Mouse (Mus musculus): ENCODE measurements around the gene Csnka2ip. TPM values are rescaled to one million over a fixed set of nuclear protein-coding genes. Genes with fewer than 3 reads are reported as not detected.

Gene Csnka2ip
- polyA plus RNA-seq (2015; fragmentation: Nextera tagmentation; extraction: Ambion mirVana), result not detected in 2 replicates

GRCm38 (mm10) chr16:64602308-64602707, at the start of gene Csnka2ip:
Gene Csnka2ip, minus strand, starts transcription at chr16:64602408.
- no peak for ATAC-seq (replicated peaks)
- H3K27me3 ChIP-seq (replicated peaks), result no peaks in the 10 kb centered on the region
- no peak within 1 kb of the TSS for H3K27ac ChIP-seq
- H3K4me2 ChIP-seq, result no peak within 1 kb of the TSS
- no peaks in the 10 kb centered on the region for H3K9me3 ChIP-seq
- 98% methylated on average over 1 of the region's 1 CpGs for WGBS
- H3K36me3 ChIP-seq (replicated peaks), result no peaks in the 10 kb centered on the region
- H3K9ac ChIP-seq, result no peak within 1 kb of the TSS
- H3K4me3 ChIP-seq, result no peak within 1 kb of the TSS
- no peaks in the 10 kb centered on the region for H3K4me1 ChIP-seq

DNA sequence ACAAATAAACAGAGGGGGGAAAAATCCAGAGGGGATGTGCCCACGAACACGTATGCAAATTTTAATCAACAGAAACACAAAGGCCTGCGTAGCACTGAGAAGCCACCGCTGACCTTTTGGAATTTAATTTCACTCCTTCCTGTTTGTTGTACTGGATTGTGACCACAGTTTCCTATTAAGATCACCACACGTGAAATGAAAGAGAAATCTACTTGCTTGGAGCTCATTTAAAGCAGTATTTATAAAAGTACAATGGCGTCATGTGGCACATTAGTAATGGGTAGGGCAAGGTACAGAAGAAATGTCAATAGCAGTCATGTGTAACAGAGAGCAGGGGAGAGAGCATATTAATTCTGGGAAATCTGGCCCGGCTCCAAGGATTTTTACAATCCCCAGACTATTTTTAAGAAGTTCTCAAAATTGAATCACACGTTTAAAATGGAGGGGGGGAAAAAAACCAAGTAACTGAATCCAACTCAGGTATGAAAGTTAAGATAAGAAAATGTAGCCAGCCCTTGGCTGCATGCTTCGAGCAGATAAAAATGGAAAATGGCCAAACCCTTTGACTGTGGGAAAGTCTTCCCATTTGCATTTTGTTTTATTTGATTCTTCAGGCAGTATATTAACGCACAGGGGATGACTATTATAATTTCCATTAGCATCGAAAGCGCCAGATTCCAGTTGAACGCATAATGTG, 47.5 kb upstream of the Csnka2ip start:
- Histone ChIP-seq H3K4me1 (0 out of 2 replicates have a peak, but pooled peaks cover 4% of the 10 kb centered on the region), H3K4me2 (no peak overlapping the region), H3K27ac (no peak overlapping the region), H3K9me3 (no peaks in the 10 kb centered on the region), H3K27me3 (replicated peaks) (no peaks in the 10 kb centered on the region), H3K9ac (no peak overlapping the region), H3K36me3 (replicated peaks) (no peaks in the 10 kb centered on the region), H3K4me3 (no peak overlapping the region)
- 23% methylated on average over 13 of the region's 13 CpGs for WGBS
- ATAC-seq (replicated peaks), result peak; percentile 85

- H3K4me2 ChIP-seq, result no peak overlapping the region
- no peaks in the 10 kb centered on the region for H3K36me3 ChIP-seq (replicated peaks)
- ATAC-seq (replicated peaks), result no peak
- no peaks in the 10 kb centered on the region for H3K27me3 ChIP-seq (replicated peaks)
- H3K4me1 ChIP-seq, result 0 out of 2 replicates have a peak, but pooled peaks cover 4% of the 10 kb centered on the region
- no peak overlapping the region for H3K27ac ChIP-seq
- whole genome bisulfite sequencing, result 93% methylated on average over 2 of the region's 2 CpGs
- no peak overlapping the region for H3K9ac ChIP-seq
- H3K4me3 ChIP-seq, result no peak overlapping the region
- H3K9me3 ChIP-seq, result no peaks in the 10 kb centered on the region
These were observed 45.6 kb upstream of the Csnka2ip start for GRCm38 (mm10) chr16:64647771-64648170.

GRCm38 (mm10) chr16:64635110-64635509, 32.9 kb upstream of the Csnka2ip start:
- Histone ChIP-seq H3K27ac (no peak overlapping the region), H3K27me3 (replicated peaks) (no peaks in the 10 kb centered on the region), H3K4me2 (no peak overlapping the region), H3K9ac (no peak overlapping the region), H3K4me3 (no peak overlapping the region), H3K4me1 (no peaks in the 10 kb centered on the region), H3K36me3 (replicated peaks) (no peaks in the 10 kb centered on the region), H3K9me3 (no peaks in the 10 kb centered on the region)
- WGBS, result 81% methylated on average over 1 of the region's 1 CpGs
- ATAC-seq (replicated peaks), result no peak

DNA sequence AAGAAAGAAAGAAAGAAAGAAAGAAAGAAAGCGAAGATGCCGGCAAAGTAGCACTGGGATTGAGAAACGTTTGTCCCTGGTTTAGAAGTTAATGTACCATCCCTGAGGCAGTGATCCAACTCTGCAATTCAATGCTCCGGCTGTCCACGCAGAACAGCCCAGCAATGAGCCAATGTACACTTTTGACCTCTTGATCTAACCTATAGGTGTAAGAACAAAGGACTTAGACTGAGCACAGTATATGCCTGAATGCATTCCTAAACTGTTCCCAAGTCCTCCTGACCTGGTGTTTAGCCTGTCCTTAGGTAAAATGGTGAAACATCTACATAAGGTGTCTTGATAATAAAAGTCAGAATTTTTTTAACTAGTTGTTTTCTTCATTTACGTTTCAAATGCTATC, 17.9 kb upstream of the Csnka2ip start:
- H3K27me3 ChIP-seq (replicated peaks), result no peaks in the 10 kb centered on the region
- no peak for ATAC-seq (replicated peaks)

DNA sequence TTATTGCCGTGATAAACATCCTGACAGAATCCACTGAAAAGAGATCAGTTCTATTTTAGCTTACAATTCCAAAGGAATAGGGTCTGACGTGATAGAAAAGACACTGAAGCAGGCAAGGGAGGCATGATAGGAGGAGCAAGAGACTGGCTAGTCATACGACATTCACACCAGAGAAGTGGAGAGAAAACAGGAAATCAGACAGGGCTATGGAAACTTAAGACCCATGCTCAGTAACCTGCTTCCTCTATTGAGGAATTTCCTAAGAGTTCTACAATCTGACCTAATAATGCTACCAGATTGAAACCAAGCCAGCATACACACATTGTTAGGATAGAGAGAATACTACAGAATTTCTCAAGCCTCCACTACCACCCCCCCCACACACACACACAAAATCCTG, 12.4 kb upstream of the Csnka2ip start:
- no peak overlapping the region for H3K4me3 ChIP-seq
- H3K9me3 ChIP-seq, result no peaks in the 10 kb centered on the region
- no peaks in the 10 kb centered on the region for H3K27me3 ChIP-seq (replicated peaks)
- no peak overlapping the region for H3K27ac ChIP-seq
- no peaks in the 10 kb centered on the region for H3K4me1 ChIP-seq
- 72% methylated on average over 3 of the region's 3 CpGs for WGBS
- no peak overlapping the region for H3K9ac ChIP-seq
- no peak for ATAC-seq (replicated peaks)
- no peak overlapping the region for H3K4me2 ChIP-seq
- H3K36me3 ChIP-seq (replicated peaks), result no peaks in the 10 kb centered on the region

More for the DNA sequence above, 17.9 kb upstream of the Csnka2ip start:
- no peaks in the 10 kb centered on the region for H3K36me3 ChIP-seq (replicated peaks)
- no peak overlapping the region for H3K4me2 ChIP-seq
- H3K4me3 ChIP-seq, result no peak overlapping the region
- no peak overlapping the region for H3K27ac ChIP-seq
- WGBS, result 72% methylated on average over 6 of the region's 6 CpGs
- no peaks in the 10 kb centered on the region for H3K9me3 ChIP-seq
- no peak overlapping the region for H3K9ac ChIP-seq
- no peaks in the 10 kb centered on the region for H3K4me1 ChIP-seq

DNA sequence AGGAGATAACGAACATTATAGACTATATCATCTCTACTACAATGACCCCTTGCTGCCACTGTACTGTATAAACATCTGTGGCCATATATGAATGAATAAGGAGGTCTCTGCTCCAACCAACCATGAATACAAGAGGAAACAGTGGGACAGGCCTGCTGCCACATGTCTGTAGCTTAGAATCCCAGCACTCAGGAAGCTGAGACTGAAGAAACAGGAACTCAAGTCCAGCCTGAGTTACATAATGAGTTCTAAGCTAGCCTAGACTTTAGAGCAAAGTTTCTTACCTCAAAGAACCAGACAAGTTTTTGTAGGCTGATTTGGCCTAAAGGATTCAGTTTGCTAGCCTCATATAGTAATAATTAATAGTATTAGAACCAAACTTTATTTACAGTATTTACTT, 5.6 kb upstream of the Csnka2ip start:
- Histone ChIP-seq H3K4me2 (no peak overlapping the region), H3K4me3 (no peak overlapping the region), H3K36me3 (replicated peaks) (no peaks in the 10 kb centered on the region), H3K4me1 (no peaks in the 10 kb centered on the region), H3K9me3 (no peaks in the 10 kb centered on the region), H3K27me3 (replicated peaks) (no peaks in the 10 kb centered on the region), H3K27ac (no peak overlapping the region), H3K9ac (no peak overlapping the region)
- no peak for ATAC-seq (replicated peaks)
- WGBS, result 80% methylated on average over 1 of the region's 1 CpGs

- H3K4me2 ChIP-seq, result no peak overlapping the region
These were observed 15.4 kb downstream of the Csnka2ip start for GRCm38 (mm10) chr16:64586825-64587224.

DNA sequence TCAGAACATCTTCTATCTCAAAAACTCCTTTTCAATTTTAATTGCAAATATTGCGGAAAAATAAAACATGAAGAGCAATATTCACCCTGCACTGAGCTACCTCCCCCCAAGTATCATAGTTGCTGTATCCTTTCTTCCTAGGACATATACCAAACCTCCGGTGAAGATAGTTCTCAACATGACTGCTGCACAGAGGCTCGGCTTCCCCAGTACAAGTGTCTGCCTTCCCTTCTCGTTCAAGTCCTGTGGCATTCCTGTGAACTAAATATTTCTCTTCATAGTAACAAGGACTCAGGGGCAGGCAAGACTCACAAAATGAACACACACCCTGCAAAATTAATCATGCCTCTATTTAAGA, 16.0 kb downstream of the Csnka2ip start:
- no peaks in the 10 kb centered on the region for H3K36me3 ChIP-seq (replicated peaks)
- no peak overlapping the region for H3K9ac ChIP-seq
- no peak for ATAC-seq (replicated peaks)
- no peaks in the 10 kb centered on the region for H3K9me3 ChIP-seq
- WGBS, result 86% methylated on average over 4 of the region's 4 CpGs
- no peaks in the 10 kb centered on the region for H3K4me1 ChIP-seq
- H3K4me2 ChIP-seq, result no peak overlapping the region
- no peak overlapping the region for H3K4me3 ChIP-seq
- no peaks in the 10 kb centered on the region for H3K27me3 ChIP-seq (replicated peaks)
- H3K27ac ChIP-seq, result no peak overlapping the region

More at GRCm38 (mm10) chr16:64586825-64587224, 15.4 kb downstream of the Csnka2ip start:
- Histone ChIP-seq H3K36me3 (replicated peaks) (no peaks in the 10 kb centered on the region), H3K9ac (no peak overlapping the region), H3K4me1 (no peaks in the 10 kb centered on the region), H3K27ac (no peak overlapping the region), H3K4me3 (no peak overlapping the region), H3K27me3 (replicated peaks) (no peaks in the 10 kb centered on the region), H3K9me3 (no peaks in the 10 kb centered on the region)
- 72% methylated on average over 2 of the region's 2 CpGs for WGBS
- ATAC-seq (replicated peaks), result no peak

DNA sequence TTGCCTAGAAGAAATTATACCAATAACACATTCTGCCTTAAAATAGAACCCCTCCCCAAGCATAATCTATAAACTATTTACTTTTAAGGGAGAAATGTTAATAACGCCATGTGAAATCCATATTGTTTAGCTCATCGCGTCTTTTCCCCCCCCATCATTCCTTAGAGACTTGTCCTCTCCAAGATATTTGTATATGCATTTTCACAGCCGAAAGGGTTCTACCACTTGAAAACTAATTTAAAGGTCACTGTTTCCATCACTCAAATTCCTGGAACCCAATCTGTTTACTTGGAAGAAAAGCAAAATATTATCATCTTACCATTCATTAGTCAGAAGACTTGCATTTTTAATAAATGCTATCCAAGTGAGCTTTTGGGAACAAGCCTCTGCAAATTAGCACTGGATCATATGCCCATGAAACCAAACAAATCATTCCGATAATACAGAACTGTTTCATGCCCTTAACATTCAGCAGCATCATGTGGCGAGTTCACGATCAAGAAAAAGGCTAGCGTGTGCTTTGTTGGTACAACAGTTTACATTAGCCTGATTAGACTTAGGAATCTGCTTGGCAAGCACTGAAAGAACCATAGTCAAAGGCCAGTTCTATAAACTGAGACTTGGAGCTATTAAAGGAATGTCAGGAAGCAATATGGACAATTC, 16.5 kb downstream of the Csnka2ip start:
- Histone ChIP-seq H3K9me3 (no peaks in the 10 kb centered on the region), H3K36me3 (replicated peaks) (no peaks in the 10 kb centered on the region), H3K27ac (no peak overlapping the region), H3K4me2 (no peak overlapping the region), H3K4me3 (no peak overlapping the region), H3K9ac (no peak overlapping the region), H3K27me3 (replicated peaks) (no peaks in the 10 kb centered on the region), H3K4me1 (no peaks in the 10 kb centered on the region)
- 88% methylated on average over 8 of the region's 8 CpGs for WGBS
- ATAC-seq (replicated peaks), result no peak

DNA sequence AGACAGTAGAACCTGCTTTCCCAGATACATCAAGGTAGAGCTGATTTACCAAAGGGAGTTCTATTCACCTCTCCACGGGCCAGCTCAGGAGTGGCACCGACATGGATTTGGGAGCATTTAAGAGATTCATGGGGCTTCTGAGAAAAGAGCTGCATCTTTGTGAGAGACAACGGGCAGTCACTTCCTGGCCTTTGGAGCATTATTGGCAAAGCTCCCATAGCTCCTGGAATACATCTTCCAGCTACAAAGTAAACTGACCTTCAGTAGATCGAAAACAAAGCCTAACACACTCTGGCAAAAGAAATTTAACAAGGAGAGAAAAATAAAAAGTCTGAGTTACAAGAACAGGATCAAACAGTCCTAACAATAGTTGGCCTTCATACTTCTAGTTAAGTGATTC, 17.6 kb downstream of the Csnka2ip start:
- Histone ChIP-seq H3K4me2 (no peak overlapping the region), H3K4me3 (no peak overlapping the region), H3K27ac (no peak overlapping the region), H3K9me3 (no peaks in the 10 kb centered on the region), H3K36me3 (replicated peaks) (no peaks in the 10 kb centered on the region), H3K9ac (no peak overlapping the region), H3K4me1 (no peaks in the 10 kb centered on the region), H3K27me3 (replicated peaks) (no peaks in the 10 kb centered on the region)
- ATAC-seq (replicated peaks), result no peak
- 86% methylated on average over 4 of the region's 4 CpGs for WGBS

GRCm38 (mm10) chr16:64583406-64583805, 18.8 kb downstream of the Csnka2ip start:
- no peak overlapping the region for H3K27ac ChIP-seq
- no peak for ATAC-seq (replicated peaks)

GRCm38 (mm10) chr16:64569496-64569895, 32.7 kb downstream of the Csnka2ip start:
- no peak overlapping the region for H3K4me2 ChIP-seq
- ATAC-seq (replicated peaks), result no peak
- WGBS, result 94% methylated on average over 8 of the region's 8 CpGs

More at GRCm38 (mm10) chr16:64583406-64583805, 18.8 kb downstream of the Csnka2ip start:
- no peaks in the 10 kb centered on the region for H3K4me1 ChIP-seq
- no peak overlapping the region for H3K4me2 ChIP-seq
- H3K9ac ChIP-seq, result no peak overlapping the region
- H3K27me3 ChIP-seq (replicated peaks), result no peaks in the 10 kb centered on the region
- H3K9me3 ChIP-seq, result no peaks in the 10 kb centered on the region
- H3K4me3 ChIP-seq, result no peak overlapping the region
- 55% methylated on average over 3 of the region's 3 CpGs for WGBS
- no peaks in the 10 kb centered on the region for H3K36me3 ChIP-seq (replicated peaks)

More at GRCm38 (mm10) chr16:64569496-64569895, 32.7 kb downstream of the Csnka2ip start:
- H3K36me3 ChIP-seq (replicated peaks), result no peaks in the 10 kb centered on the region
- no peak overlapping the region for H3K4me3 ChIP-seq
- no peaks in the 10 kb centered on the region for H3K9me3 ChIP-seq
- no peak overlapping the region for H3K9ac ChIP-seq
- H3K27me3 ChIP-seq (replicated peaks), result no peaks in the 10 kb centered on the region
- no peak overlapping the region for H3K27ac ChIP-seq
- H3K4me1 ChIP-seq, result no peaks in the 10 kb centered on the region
